Mouse (Mus musculus): ENCODE results near the gene Mageb1. TPM values are rescaled to one million over a fixed set of nuclear protein-coding genes. Genes with fewer than 3 reads are reported as not detected.
"Not testable (repeated sequence)": the region's sequence is repeated elsewhere in the genome, so short reads cannot be mapped to it uniquely, and the experiment has no call there.

Gene Mageb1
- not detected for total RNA-seq (2021)
- long read RNA-seq, experiment 1: 0 reads
- long read RNA-seq, experiment 2: 0 reads

DNA sequence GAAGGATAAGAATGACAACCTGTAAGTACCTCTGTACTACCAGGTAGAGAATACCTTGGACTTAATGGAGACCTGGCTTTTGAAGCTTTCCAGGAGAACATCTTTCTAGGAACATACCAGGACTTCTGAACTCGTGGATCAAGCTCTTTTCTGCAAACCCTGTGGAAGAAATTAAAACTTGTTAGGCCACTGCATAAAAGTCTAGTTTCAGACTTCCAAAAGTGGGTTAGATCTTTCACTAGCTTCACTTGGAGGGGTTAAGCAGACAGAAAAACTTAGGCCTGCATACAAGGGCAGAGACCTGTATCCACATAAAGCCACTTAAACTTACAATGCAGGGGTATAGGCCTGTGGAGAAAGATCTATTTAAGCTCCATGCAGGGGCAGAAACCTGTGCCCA, at the start of gene Mageb1:
TSS of gene Mageb1 (minus strand) at position 101 of the 400 bp plus-strand sequence.
- not testable (repeated sequence) for DNase-seq (ENCODE audit: low spot score)

Other genes starting within 250 kb of the Mageb1 start
- not detected for gene Mageb5, start 233.3 kb downstream of the Mageb1 start, total RNA-seq (2021)

Data from gastrocnemius, adult 18-20 months (tissue).